Mouse (Mus musculus) kidney, postnatal 0 days (tissue): ENCODE data around the gene Stau1. TPM values are rescaled to one million over a fixed set of nuclear protein-coding genes. Genes with fewer than 3 reads are reported as not detected.

Experiments
- ATAC-seq: fragments of 200-750 bp; cut with Nextera tagmentation; replicated peaks from 2 replicates; pipeline ENCODE4 v1.8.0; 2017; ENCODE audit warnings: low read depth, moderate number of reproducible peaks, moderate TSS enrichment, moderate library complexity; ENCODE audit not compliant: low FRiP score
- DNase-seq: peaks from one replicate; pipeline ENCODE4 v3.0.0-alpha.2; 2016; ENCODE audit warnings: low spot score
- H3K27ac ChIP-seq: fragments of 300-500 bp; sonication (generic); 2 replicates; pipeline ENCODE4 v1.5.1; 2014; ENCODE audit warnings: mild to moderate bottlenecking
- H3K27me3 ChIP-seq: fragments of 300-500 bp; sonication (generic); 2 replicates; pipeline ENCODE4 v1.6.1; 2014; ENCODE audit warnings: low read length, mixed read lengths; ENCODE audit not compliant: insufficient read depth
- H3K36me3 ChIP-seq: fragments of 300-500 bp; sonication (generic); 2 replicates; pipeline ENCODE4 v1.6.1; 2014; ENCODE audit warnings: low read length, mixed read lengths; ENCODE audit not compliant: insufficient read depth
- H3K4me1 ChIP-seq: fragments of 300-500 bp; sonication (generic); replicated peaks from 2 replicates; pipeline ENCODE4 v1.6.1; 2014; ENCODE audit warnings: antibody characterized with exemption, low read length, mixed read lengths; ENCODE audit not compliant: insufficient read depth
- H3K4me2 ChIP-seq: fragments of 300-500 bp; sonication (generic); 2 replicates; pipeline ENCODE4 v1.6.1; 2014; ENCODE audit warnings: mild to moderate bottlenecking, low read length, moderate library complexity, mixed read lengths
- H3K4me3 ChIP-seq: fragments of 300-500 bp; sonication (generic); replicated peaks from 2 replicates; pipeline ENCODE4 v1.5.1; 2014; ENCODE audit warnings: low read depth, low read length
- H3K9ac ChIP-seq: fragments of 300-500 bp; sonication (generic); 2 replicates; pipeline ENCODE4 v1.6.1; 2014; ENCODE audit warnings: low read depth, low read length
- H3K9me3 ChIP-seq: fragments of 300-500 bp; sonication (generic); replicated peaks from 2 replicates; pipeline ENCODE4 v1.6.1; 2016; ENCODE audit warnings: low read length, inconsistent platforms, mixed read lengths
- CTCF ChIP-seq: IDR thresholded peaks from 2 replicates; pipeline ENCODE4 v1.5.1; 2016; ENCODE audit warnings: antibody characterized with exemption, low read depth, mild to moderate bottlenecking, moderate library complexity
- WGBS: fragments of 180-500 bp; shearing (Covaris S2); extraction: QIAGEN DNeasy Blood & Tissue Kit; methylation state at CpG from one replicate; pipeline ENCODE4 v1.1.7; 2014; 5-methylcytosine and 5-hydroxymethylcytosine counted together
- polyA plus RNA-seq: library from polyadenylated mRNA; unstranded; fragments of >200 nt; fragmentation: Nextera tagmentation; extraction: Ambion mirVana; gene quantifications from 2 replicates; pipeline ENCODE4 v1.2.1, GENCODE M21; 2015

Gene Stau1
- polyA plus RNA-seq, 1 experiment from 2014 or later, result 61.4 TPM

DNA sequence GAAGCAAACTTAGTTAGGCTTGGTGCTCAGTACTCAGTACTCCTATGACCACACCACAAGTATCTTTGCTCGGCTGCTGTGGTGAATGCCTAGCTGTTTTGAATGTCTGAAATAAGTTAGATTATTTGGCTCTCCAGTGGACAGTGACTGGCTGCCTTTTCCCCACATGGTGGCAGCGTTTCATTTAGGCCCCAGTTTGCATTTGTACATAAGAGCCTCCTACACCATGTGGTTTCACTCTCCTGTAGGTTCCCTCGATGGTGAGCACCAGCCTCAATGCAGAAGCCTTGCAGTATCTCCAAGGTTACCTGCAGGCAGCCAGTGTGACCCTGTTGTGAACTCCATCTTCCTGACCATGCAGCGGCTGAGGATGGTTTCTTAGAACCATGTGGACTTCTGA, 50.6 kb downstream of the Stau1 start:
- TF ChIP-seq CTCF, result peak; percentile 67
- 0 out of 2 replicates have a peak, but pooled peaks have one; percentile 25 for ATAC-seq
- DNase-seq, result peak; percentile 74
- H3K27me3 ChIP-seq, result no peaks in the 10 kb centered on the region
- no peak overlapping the region for H3K4me3 ChIP-seq
- H3K9ac ChIP-seq, result no peak overlapping the region
- H3K4me2 ChIP-seq, result no peak overlapping the region
- H3K9me3 ChIP-seq, result no peaks in the 10 kb centered on the region
- no peaks in the 10 kb centered on the region for H3K4me1 ChIP-seq
- 41% methylated on average over 4 of the region's 4 CpGs for WGBS
- H3K27ac ChIP-seq, result no peak overlapping the region
- peaks cover 85% of the 10 kb centered on the region for H3K36me3 ChIP-seq

DNA sequence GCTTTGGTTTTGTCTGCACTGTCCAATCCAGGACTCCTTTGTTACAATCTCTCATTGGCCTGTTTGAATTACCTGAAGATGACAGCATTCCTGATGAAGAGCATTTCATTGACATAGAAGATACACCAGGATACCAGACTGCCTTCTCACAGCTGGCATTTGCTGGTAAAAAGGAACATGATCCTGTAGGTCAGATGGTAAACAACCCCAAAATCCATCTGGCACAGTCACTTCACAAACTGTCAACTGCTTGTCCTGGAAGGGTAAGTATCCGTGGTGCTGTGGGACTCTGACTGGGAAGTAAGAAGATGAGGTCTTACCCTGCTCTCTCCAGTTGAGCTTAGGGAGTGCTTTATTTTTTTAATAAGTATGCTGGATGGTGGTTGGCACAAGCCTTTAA, 51.8 kb downstream of the Stau1 start:
- no peaks in the 10 kb centered on the region for H3K4me1 ChIP-seq
- no peak for ATAC-seq
- peaks cover 74% of the 10 kb centered on the region for H3K36me3 ChIP-seq

GRCm38 (mm10) chr2:166943146-166943545, 53.0 kb downstream of the Stau1 start:
- Histone ChIP-seq H3K4me1 (no peaks in the 10 kb centered on the region), H3K9me3 (no peaks in the 10 kb centered on the region), H3K27ac (no peak overlapping the region), H3K9ac (no peak overlapping the region), H3K36me3 (peaks cover 63% of the 10 kb centered on the region), H3K27me3 (no peaks in the 10 kb centered on the region), H3K4me3 (no peak overlapping the region), H3K4me2 (no peak overlapping the region)
- ATAC-seq (no peak), DNase-seq (no peak)
- WGBS, result 78% methylated on average over 2 of the region's 2 CpGs
- no peak for TF ChIP-seq CTCF

More for the DNA sequence above, 51.8 kb downstream of the Stau1 start:
- no peak overlapping the region for H3K9ac ChIP-seq
- no peak for DNase-seq
- no peak overlapping the region for H3K27ac ChIP-seq
- H3K27me3 ChIP-seq, result no peaks in the 10 kb centered on the region
- no peak for TF ChIP-seq CTCF
- no peak overlapping the region for H3K4me3 ChIP-seq
- WGBS, result 70% methylated on average over 1 of the region's 1 CpGs
- no peaks in the 10 kb centered on the region for H3K9me3 ChIP-seq
- no peak overlapping the region for H3K4me2 ChIP-seq

- DNase-seq (no peak), ATAC-seq (no peak)
- Histone ChIP-seq H3K9ac (no peak overlapping the region), H3K4me3 (no peak overlapping the region), H3K36me3 (peaks cover 59% of the 10 kb centered on the region), H3K27ac (no peak overlapping the region), H3K4me2 (no peak overlapping the region), H3K4me1 (no peaks in the 10 kb centered on the region), H3K9me3 (no peaks in the 10 kb centered on the region), H3K27me3 (no peaks in the 10 kb centered on the region)
- WGBS, result 84% methylated on average over 2 of the region's 2 CpGs
- no peak for TF ChIP-seq CTCF
These were observed 59.9 kb downstream of the Stau1 start for GRCm38 (mm10) chr2:166936166-166936565.

- TF ChIP-seq CTCF, result no peak
- H3K27ac ChIP-seq, result no peak overlapping the region
- DNase-seq (no peak), ATAC-seq (no peak)
- H3K27me3 ChIP-seq, result no peaks in the 10 kb centered on the region
- no peak overlapping the region for H3K4me2 ChIP-seq
- peaks cover 57% of the 10 kb centered on the region for H3K36me3 ChIP-seq
- no peak overlapping the region for H3K9ac ChIP-seq
- H3K9me3 ChIP-seq, result no peaks in the 10 kb centered on the region
- H3K4me3 ChIP-seq, result no peak overlapping the region
- H3K4me1 ChIP-seq, result no peaks in the 10 kb centered on the region
- WGBS, result 91% methylated on average over 7 of the region's 7 CpGs
These were observed 60.5 kb downstream of the Stau1 start for GRCm38 (mm10) chr2:166935582-166935981.

- no peaks in the 10 kb centered on the region for H3K4me1 ChIP-seq
- 89% methylated on average over 5 of the region's 5 CpGs for WGBS
- H3K36me3 ChIP-seq, result peaks cover 63% of the 10 kb centered on the region
- H3K27ac ChIP-seq, result no peak overlapping the region
- ATAC-seq, result no peak
- no peak for TF ChIP-seq CTCF
- no peak for DNase-seq
- H3K4me3 ChIP-seq, result no peak overlapping the region
- H3K27me3 ChIP-seq, result no peaks in the 10 kb centered on the region
- H3K9me3 ChIP-seq, result no peaks in the 10 kb centered on the region
- no peak overlapping the region for H3K9ac ChIP-seq
- no peak overlapping the region for H3K4me2 ChIP-seq
These were observed 61.7 kb downstream of the Stau1 start for GRCm38 (mm10) chr2:166934416-166934815.

DNA sequence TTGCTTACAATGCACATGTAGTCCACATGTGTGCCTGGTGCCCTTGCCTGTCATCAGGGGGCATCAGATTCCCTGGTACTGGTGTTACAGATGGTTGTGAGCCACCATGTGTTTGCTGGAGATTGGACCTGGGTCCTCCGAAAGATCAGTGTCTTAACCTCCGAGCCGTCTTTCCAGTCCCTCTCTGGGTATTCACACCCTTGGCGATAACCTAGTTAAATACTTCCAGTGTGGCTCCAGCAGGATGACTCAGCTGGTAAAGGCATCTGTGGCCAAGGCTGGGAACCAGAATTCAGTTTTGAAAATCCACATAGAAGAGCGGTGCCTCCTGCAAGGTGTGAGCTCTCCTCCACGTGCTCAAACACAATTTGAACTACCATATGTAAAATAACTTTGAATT, 62.2 kb downstream of the Stau1 start:
- no peak for ATAC-seq
- 93% methylated on average over 6 of the region's 6 CpGs for WGBS
- H3K9me3 ChIP-seq, result no peaks in the 10 kb centered on the region

More for the DNA sequence above, 62.2 kb downstream of the Stau1 start:
- Histone ChIP-seq H3K36me3 (peaks cover 67% of the 10 kb centered on the region), H3K4me2 (no peak overlapping the region), H3K4me1 (no peaks in the 10 kb centered on the region), H3K27ac (no peak overlapping the region), H3K9ac (no peak overlapping the region), H3K27me3 (no peaks in the 10 kb centered on the region), H3K4me3 (no peak overlapping the region)
- DNase-seq, result no peak
- no peak for TF ChIP-seq CTCF
